Mouse (Mus musculus): ENCODE data around the gene Usp11. TPM values are rescaled to one million over a fixed set of nuclear protein-coding genes. Genes with fewer than 3 reads are reported as not detected.
"Not testable (repeated sequence)": the region's sequence is repeated elsewhere in the genome, so short reads cannot be mapped to it uniquely, and the experiment has no call there.

The Usp11 gene
- 10 to 100 TPM; 77.2 to 80.3 TPM for total RNA-seq (2021)
- long read RNA-seq, transcript Usp11-201 (21 exons, 3,467 nt): major isoform, 38 of 48 reads
- long read RNA-seq, partial matches to known transcripts: 4 of 48 reads
- long read RNA-seq, other reads (novel, unspliced or antisense): 6 of 48 reads

- DNase-seq (ENCODE audit: low spot score in 2 of 2): peak; percentile 54 to 55
These were observed at the start of gene Usp11 for GRCm38 (mm10) chrX:20703741-20704290. TSS of gene Usp11 (plus strand) at chrX:20703906.

DNA sequence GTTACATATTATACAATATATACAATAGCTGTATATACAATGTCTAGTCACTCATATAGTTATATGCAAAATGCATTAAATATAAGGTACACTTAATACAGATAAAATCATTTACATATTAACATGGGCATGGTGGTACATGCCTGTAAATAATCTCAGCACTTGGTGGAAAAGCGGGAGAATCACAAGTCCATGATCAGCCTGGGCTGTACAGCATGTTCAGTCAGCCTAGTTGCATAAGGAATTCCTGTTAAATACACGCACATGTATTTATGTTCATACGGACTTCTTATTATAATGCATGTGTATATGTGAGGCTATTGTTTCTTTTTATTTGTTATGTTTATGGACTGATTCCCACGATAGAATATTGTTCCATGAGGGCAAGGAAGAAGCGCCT lies 46.1 kb upstream of the Usp11 start:
- no peak for DNase-seq (ENCODE audit: low spot score in 2 of 2)

- DNase-seq (ENCODE audit: low spot score in 2 of 2): peak; percentile 73 to 81
These were observed 45.6 kb upstream of the Usp11 start, which contains the start of gene Uba1 for GRCm38 (mm10) chrX:20658026-20658652. TSS of gene Uba1 (plus strand) at chrX:20658326.

GRCm38 (mm10) chrX:20658891-20659406 lies 44.8 kb upstream of the Usp11 start:
- no peak for DNase-seq (ENCODE audit: low spot score in 2 of 2)

DNA sequence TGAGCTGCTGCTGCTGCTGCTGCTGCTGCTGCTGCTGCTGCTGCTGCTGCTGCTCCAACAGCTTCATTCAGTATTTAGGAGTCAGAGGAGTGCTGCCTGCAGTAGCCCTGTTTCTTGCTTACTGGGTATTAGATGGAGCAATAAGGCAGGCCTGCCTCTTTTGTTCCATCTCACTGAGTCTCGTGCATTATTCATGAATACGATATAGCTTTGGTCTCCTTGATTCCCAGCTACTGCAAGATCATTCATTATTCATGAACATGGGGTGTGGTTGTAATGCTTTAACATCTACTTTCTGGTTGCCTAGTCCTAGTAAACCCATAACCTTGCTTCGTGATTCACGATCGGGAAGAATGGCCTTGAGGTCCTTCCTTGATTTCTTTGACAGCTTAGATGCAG lies 41.4 kb upstream of the Usp11 start:
- no peak for DNase-seq (ENCODE audit: low spot score in 2 of 2)

DNA sequence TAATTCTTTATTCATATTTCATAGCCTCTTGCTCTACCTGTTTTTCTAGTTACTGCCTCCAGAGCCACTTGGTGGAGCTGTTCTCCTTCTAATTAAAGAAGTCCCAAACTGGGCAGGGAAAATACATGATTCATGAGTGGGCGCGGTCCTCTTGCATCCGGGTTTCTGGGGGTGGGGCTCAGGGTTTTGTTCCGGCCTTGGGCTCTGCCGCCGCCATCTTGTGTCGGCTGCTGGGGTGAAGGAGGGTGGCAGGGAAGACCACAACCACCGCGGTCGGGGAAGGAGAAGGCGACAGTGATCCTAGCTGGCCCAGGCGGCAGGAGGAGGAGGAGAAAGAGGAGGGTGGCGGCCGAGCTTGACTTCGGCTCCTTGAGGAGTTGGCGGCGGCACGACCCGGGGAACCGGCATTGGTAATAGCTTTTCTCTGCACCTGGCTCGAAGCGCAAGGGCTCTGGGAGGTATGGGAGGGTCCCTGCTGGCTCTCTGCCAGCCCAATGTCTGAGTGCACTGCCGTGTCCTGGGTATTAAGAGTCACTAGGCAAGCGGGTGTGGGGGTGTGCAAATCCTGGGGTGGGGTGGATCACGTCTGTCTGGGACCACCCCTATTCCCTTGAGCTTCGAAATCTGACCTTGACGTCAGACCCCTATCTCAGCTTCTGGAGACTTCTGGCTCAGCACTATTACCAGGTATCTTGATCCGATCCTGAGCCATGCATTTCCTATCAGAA lies 40.8 kb upstream of the Usp11 start:
- peak; percentile 79 to 82 for DNase-seq (ENCODE audit: low spot score in 2 of 2)

GRCm38 (mm10) chrX:20663444-20663790 lies 40.3 kb upstream of the Usp11 start:
- no peak for DNase-seq (ENCODE audit: low spot score in 2 of 2)

GRCm38 (mm10) chrX:20687519-20688067 lies 16.1 kb upstream of the Usp11 start, which contains the start of gene Cdk16:
TSS of gene Cdk16 (plus strand) at chrX:20687954.
- peak; percentile 70 to 74 for DNase-seq (ENCODE audit: low spot score in 2 of 2)

DNA sequence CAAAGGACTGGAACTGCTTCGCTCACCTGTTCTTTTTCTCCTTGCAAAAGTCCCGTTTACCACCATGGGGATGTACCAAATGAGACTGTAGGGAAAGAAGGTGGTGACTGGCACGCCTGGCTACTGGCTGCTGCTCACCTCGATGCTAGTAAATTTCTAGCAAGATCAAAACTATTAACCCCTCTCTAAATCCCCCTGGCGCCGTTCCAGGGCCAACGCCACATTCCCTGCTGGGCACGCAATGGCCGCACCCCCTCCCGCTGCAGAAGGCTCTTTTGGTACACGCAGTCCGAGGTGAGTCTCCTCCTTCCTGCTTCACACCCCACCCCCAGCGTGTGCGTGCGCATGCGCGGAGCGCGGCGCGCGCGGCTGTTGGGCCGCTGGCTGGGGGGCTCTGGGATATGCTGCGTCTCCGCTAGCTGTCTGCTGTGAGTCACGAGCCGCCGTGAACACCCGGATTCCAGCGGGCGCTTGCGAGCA lies 15.6 kb upstream of the Usp11 start:
- DNase-seq (ENCODE audit: low spot score in 2 of 2): peak; percentile 77 to 85

DNA sequence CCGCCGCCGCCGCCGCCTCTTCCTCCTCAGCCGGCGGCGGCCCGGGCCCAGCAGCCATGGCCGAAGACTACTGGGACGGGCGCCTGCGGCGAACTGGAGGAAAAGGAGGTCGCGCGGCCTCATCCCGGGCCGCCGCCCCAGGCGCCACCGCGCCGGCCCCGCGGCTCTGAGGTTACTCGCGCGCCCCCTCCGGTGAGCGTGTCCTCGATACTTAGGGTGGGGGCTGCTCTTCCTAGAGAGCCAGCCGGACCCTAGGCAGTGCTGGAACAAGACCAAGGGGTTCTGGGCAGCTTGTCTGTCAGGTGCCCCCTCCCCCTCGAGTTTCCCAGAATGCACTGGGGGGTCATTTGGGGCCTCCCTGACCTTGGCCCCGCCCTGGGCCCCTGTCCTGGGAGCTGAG lies 15.1 kb upstream of the Usp11 start:
- DNase-seq (ENCODE audit: low spot score in 2 of 2): peak; percentile 54 to 70

GRCm38 (mm10) chrX:20691566-20691965 lies 12.1 kb upstream of the Usp11 start:
- no peak for DNase-seq (ENCODE audit: low spot score in 2 of 2)

DNA sequence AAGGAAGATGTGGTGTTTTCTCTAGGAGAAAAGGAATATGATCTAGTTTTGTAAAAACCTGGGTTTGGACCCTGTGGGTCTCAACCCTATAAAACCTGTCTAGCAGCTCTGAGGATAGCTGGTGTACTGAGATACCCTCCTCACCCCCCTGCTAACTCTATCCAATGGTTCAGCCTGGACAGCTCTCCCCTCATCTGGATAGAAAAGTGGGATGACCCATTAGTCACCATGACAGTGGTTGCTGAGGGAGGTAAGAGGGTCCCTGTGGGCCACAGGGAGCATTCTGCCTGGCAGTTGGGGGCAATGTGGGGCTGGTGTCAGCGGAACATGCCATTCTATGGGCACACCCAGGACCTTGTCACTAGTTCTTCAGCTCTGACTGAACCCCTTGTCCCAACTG lies 11.1 kb upstream of the Usp11 start:
- no peak for DNase-seq (ENCODE audit: low spot score in 2 of 2)

DNA sequence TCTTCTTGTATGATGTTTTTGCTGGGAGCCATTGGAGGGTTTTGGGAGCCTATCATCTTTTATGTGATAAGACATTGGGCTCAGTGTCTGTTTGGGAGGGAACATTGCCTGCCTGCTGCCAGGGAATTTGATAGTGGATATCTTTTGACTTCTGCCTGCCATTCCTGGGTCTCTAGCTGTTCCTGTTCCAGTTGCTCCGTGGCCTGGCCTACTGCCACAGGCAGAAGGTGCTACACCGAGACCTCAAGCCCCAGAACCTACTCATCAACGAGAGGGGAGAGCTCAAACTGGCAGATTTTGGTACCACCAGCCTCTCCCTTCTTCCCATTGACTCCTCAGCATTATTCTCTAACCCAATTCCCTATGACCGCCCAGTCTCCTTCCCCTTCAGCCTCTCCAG lies 7.9 kb upstream of the Usp11 start:
- no peak for DNase-seq (ENCODE audit: low spot score in 2 of 2)

DNA sequence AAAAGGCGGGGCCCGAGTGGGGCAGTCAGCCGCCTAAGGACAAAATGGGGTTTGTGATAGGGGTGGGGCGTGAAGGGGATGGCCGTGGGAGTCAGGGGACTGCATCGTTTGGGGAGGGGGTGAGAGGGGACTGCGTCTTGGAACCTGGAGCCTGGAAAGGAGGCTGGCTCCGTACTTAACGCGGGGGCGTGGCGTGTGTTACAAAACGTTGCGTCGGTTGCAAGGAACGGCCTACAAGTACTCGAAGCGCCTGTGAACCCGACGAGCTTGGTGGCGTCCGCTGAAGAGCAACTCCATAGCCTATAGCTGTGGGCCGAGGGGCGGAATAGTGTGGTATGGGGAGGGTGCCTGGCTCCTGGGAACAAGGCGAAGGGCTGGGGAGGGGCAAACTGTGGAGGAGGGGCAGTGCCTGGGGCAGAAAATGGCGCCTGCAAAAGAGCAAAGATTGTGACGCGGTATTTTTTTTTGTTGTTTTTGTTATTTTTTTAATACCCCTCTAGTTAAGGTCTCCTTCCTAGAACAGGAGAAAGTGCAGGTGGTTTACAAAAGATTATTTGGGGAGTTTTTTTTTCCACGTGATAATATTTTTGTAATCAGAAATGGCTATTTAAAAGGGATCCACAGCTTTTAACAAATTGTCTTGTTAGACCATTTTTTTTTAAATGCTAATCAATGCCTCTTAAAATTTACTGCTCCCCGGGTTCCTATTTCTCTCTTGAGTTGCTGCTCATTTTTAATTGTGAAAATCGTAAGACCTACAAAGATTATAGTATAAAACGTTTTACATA lies 783 bp downstream of the Usp11 start:
- DNase-seq (ENCODE audit: low spot score in 2 of 2): peak; percentile 63 to 66

- no peak for DNase-seq (ENCODE audit: low spot score in 2 of 2)
These were observed 1.3 kb downstream of the Usp11 start for GRCm38 (mm10) chrX:20705083-20705402.

- no peak for DNase-seq (ENCODE audit: low spot score in 2 of 2)
These were observed 25.0 kb downstream of the Usp11 start for GRCm38 (mm10) chrX:20728681-20729080.

- not testable (repeated sequence) for DNase-seq (ENCODE audit: low spot score in 2 of 2)
These were observed 26.3 kb downstream of the Usp11 start for GRCm38 (mm10) chrX:20730048-20730447.

DNA sequence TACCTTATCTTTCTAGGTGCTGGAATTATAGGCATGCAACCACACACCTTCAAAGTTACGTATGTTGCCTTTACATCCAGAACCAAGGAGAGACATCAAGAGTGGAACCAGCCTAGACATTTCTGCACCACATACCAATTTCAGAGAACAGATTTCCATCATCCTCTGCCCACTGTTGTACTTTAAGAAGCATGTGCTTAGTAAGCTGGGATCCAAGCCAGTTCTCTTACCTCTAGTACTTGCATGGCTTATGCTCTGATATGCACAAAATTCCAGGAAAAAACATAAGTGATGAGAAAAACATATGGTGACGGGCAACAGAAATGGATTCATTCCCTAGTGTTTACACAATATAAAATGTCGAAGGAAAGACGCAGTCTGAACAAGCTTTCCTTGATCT lies 32.8 kb downstream of the Usp11 start:
- no peak for DNase-seq (ENCODE audit: low spot score in 2 of 2)

- no peak for DNase-seq (ENCODE audit: low spot score in 2 of 2)
These were observed 45.1 kb downstream of the Usp11 start for GRCm38 (mm10) chrX:20748829-20749228.

GRCm38 (mm10) chrX:20761201-20761600 lies 57.5 kb downstream of the Usp11 start:
- DNase-seq (ENCODE audit: low spot score in 2 of 2): no peak

Data from layer of hippocampus, postnatal 10 days (tissue).